Mouse (Mus musculus): Measurements from ENCODE around the gene 2700081O15Rik. TPM values are rescaled to one million over a fixed set of nuclear protein-coding genes. Genes with fewer than 3 reads are reported as not detected.

2700081O15Rik gene
- polyA plus RNA-seq, 1 experiment, result 9.4 TPM

DNA sequence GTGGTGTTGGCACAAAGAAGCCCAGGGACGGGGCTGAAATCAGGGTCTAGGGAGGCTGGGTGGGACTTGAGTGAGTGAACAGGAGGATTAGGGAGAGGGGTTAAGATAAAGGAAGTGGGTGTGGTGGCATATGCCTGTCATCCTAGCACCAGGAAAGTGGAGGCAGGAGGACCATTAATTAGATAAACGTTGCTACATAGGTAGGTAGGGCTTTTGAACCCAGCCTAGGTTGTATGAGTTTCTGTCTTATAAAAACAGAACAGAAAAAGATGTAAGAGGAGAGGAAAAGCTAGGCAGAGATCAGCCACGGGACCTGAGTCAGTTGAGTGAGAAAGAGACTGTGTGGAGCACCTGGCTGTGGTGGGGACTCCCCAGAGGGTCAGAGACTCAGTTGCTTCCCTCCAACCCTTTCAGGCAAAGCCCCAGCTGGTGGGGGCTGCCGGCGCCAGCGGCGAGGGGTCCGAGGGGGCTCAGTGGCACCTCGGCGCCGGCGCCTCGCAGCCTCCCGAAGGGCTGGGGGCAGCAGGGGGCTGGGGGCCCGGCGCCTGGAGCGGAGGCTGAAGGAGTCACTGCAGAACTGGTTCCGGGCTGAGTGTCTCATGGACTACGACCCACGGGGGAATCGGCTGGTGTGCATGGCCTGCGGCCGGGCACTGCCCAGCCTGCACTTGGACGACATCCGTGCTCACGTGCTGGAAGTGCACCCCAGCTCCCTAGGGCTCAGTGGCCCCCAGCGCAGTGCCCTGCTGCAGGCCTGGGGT is 3.6 kb downstream of the 2700081O15Rik start:
- TF ChIP-seq CTCF (conservative IDR thresholded peaks at IDR 0.05; ENCODE audit: insufficient read depth, insufficient read length, low read depth, low read length), result no peak
- TF ChIP-seq POLR2A (IDR thresholded peaks at IDR 0.05; ENCODE audit: low read depth, low read length), result no peak
- no peak for DNase-seq
- no peaks in the 10 kb centered on the region; the same call in 1 of the 2 replicates for H3K36me3 ChIP-seq (ENCODE audit: control insufficient read depth, insufficient read depth, low read length)

GRCm38 (mm10) chr19:7421602-7422591 is 4.5 kb downstream of the 2700081O15Rik start:
- Histone ChIP-seq H3K36me3 (ENCODE audit: control insufficient read depth, insufficient read depth, low read length) (no peaks in the 10 kb centered on the region; the same call in 1 of the 2 replicates), H3K4me3 (ENCODE audit: insufficient read depth, low read depth, low read length) (no peak overlapping the region; the same call in 1 of the 2 replicates), H3K4me1 (ENCODE audit: control insufficient read depth, insufficient read depth, low read length) (peaks cover 8% of the 10 kb centered on the region), H3K27me3 (replicated peaks; ENCODE audit: control insufficient read depth, insufficient read depth, low read length) (no peaks in the 10 kb centered on the region), H3K27ac (ENCODE audit: insufficient read depth, low read depth, low read length) (no peak overlapping the region)
- peak; percentile 23 for DNase-seq
- WGBS, result 63% methylated on average over 48 of the region's 48 CpGs
- no peak for TF ChIP-seq CTCF (conservative IDR thresholded peaks at IDR 0.05; ENCODE audit: insufficient read depth, insufficient read length, low read depth, low read length)
- no peak for TF ChIP-seq POLR2A (IDR thresholded peaks at IDR 0.05; ENCODE audit: low read depth, low read length)

More for the DNA sequence above, 3.6 kb downstream of the 2700081O15Rik start:
- Histone ChIP-seq H3K4me3 (ENCODE audit: insufficient read depth, low read depth, low read length) (no peak overlapping the region), H3K27me3 (replicated peaks; ENCODE audit: control insufficient read depth, insufficient read depth, low read length) (no peaks in the 10 kb centered on the region), H3K27ac (ENCODE audit: insufficient read depth, low read depth, low read length) (no peak overlapping the region), H3K4me1 (ENCODE audit: control insufficient read depth, insufficient read depth, low read length) (peaks cover 8% of the 10 kb centered on the region)
- WGBS, result 88% methylated on average over 27 of the region's 27 CpGs

- H3K4me3 ChIP-seq (ENCODE audit: insufficient read depth, low read depth, low read length), result peak overlapping the region; percentile 47; the same call in 1 of the 2 replicates
- no peak for DNase-seq
- 32% methylated on average over 35 of the region's 35 CpGs for WGBS
- H3K4me1 ChIP-seq (ENCODE audit: control insufficient read depth, insufficient read depth, low read length), result peaks cover 8% of the 10 kb centered on the region
- H3K27ac ChIP-seq (ENCODE audit: insufficient read depth, low read depth, low read length), result no peak overlapping the region
- H3K27me3 ChIP-seq (replicated peaks; ENCODE audit: control insufficient read depth, insufficient read depth, low read length), result no peaks in the 10 kb centered on the region
- TF ChIP-seq CTCF (conservative IDR thresholded peaks at IDR 0.05; ENCODE audit: insufficient read depth, insufficient read length, low read depth, low read length) (no peak), POLR2A (IDR thresholded peaks at IDR 0.05; ENCODE audit: low read depth, low read length) (no peak)
- no peaks in the 10 kb centered on the region; the same call in 1 of the 2 replicates for H3K36me3 ChIP-seq (ENCODE audit: control insufficient read depth, insufficient read depth, low read length)
Measured at GRCm38 (mm10) chr19:7422656-7423027, 5.2 kb downstream of the 2700081O15Rik start.

DNA sequence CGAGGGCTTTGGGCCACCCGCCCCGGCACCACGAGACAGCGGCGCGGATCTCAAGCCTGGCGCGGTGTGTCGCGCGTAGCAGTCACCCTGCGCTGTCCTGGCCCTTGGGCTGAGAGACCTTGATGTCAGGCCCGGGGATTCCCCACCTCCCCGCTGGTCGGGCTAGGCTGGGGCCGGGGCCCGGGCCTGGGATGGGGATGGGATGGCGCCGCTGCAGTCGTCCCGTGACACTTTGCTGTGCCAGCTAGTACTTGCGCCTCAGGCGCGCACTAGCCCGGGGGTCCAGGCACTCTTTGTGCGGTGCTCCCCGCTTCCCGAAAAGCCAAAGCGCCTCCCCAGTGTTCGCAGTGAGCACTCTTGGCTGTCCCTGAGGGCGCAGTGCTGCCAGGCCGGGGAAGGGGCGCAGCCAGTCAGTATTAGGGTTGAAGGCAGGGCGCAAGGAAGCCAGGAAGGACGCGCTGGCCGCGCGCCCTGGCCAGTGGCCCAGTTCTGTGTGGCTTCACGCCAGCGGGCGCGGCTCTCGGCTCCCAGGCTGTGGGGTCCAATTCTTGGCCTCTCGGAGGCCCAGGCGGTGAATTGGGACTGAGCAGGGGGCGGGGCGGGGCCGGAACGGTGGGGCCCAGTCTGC is 5.7 kb downstream of the 2700081O15Rik start:
- peak; percentile 97 for DNase-seq
- H3K27ac ChIP-seq (ENCODE audit: insufficient read depth, low read depth, low read length), result no peak overlapping the region
- TF ChIP-seq CTCF (conservative IDR thresholded peaks at IDR 0.05; ENCODE audit: insufficient read depth, insufficient read length, low read depth, low read length) (no peak), POLR2A (IDR thresholded peaks at IDR 0.05; ENCODE audit: low read depth, low read length) (no peak)
- no peaks in the 10 kb centered on the region for H3K27me3 ChIP-seq (replicated peaks; ENCODE audit: control insufficient read depth, insufficient read depth, low read length)
- WGBS, result 8% methylated on average over 51 of the region's 51 CpGs
- H3K36me3 ChIP-seq (ENCODE audit: control insufficient read depth, insufficient read depth, low read length), result no peaks in the 10 kb centered on the region; the same call in 1 of the 2 replicates
- H3K4me1 ChIP-seq (ENCODE audit: control insufficient read depth, insufficient read depth, low read length), result peaks cover 8% of the 10 kb centered on the region
- H3K4me3 ChIP-seq (ENCODE audit: insufficient read depth, low read depth, low read length), result peak overlapping the region; percentile 47

DNA sequence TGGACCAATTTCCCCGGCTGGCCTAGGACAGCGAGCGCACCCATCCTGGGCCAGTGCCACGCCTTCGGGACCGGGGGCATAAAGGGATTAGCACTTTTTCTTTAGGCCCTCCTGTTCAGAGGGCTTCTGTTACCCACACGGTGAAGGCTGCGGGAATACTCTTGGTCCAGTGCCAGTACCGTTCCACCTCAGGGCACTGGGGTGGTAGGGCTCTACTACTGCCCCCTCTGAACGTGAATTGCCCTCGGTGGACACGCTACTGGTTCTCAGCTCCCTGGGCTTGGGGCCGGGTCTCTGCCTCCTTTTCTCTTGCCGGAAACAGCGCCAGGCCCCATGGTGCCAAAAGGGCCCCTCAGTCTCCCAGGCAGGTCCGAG is 6.2 kb downstream of the 2700081O15Rik start:
- Histone ChIP-seq H3K27me3 (replicated peaks; ENCODE audit: control insufficient read depth, insufficient read depth, low read length) (no peaks in the 10 kb centered on the region), H3K27ac (ENCODE audit: insufficient read depth, low read depth, low read length) (no peak overlapping the region), H3K4me3 (ENCODE audit: insufficient read depth, low read depth, low read length) (no peak overlapping the region), H3K4me1 (ENCODE audit: control insufficient read depth, insufficient read depth, low read length) (peaks cover 8% of the 10 kb centered on the region), H3K36me3 (ENCODE audit: control insufficient read depth, insufficient read depth, low read length) (no peaks in the 10 kb centered on the region; the same call in 1 of the 2 replicates)
- 25% methylated on average over 16 of the region's 16 CpGs for WGBS
- TF ChIP-seq CTCF (conservative IDR thresholded peaks at IDR 0.05; ENCODE audit: insufficient read depth, insufficient read length, low read depth, low read length) (no peak), POLR2A (IDR thresholded peaks at IDR 0.05; ENCODE audit: low read depth, low read length) (no peak)
- DNase-seq, result no peak

- no peak overlapping the region for H3K27ac ChIP-seq (ENCODE audit: insufficient read depth, low read depth, low read length)
Measured at GRCm38 (mm10) chr19:7424131-7424530, 6.7 kb downstream of the 2700081O15Rik start.

More at GRCm38 (mm10) chr19:7424131-7424530, 6.7 kb downstream of the 2700081O15Rik start:
- H3K36me3 ChIP-seq (ENCODE audit: control insufficient read depth, insufficient read depth, low read length), result no peaks in the 10 kb centered on the region; the same call in 1 of the 2 replicates
- TF ChIP-seq POLR2A (IDR thresholded peaks at IDR 0.05; ENCODE audit: low read depth, low read length), result no peak
- TF ChIP-seq CTCF (conservative IDR thresholded peaks at IDR 0.05; ENCODE audit: insufficient read depth, insufficient read length, low read depth, low read length), result no peak
- DNase-seq, result no peak
- H3K4me3 ChIP-seq (ENCODE audit: insufficient read depth, low read depth, low read length), result no peak overlapping the region
- 75% methylated on average over 7 of the region's 7 CpGs for WGBS
- H3K27me3 ChIP-seq (replicated peaks; ENCODE audit: control insufficient read depth, insufficient read depth, low read length), result no peaks in the 10 kb centered on the region
- H3K4me1 ChIP-seq (ENCODE audit: control insufficient read depth, insufficient read depth, low read length), result peaks cover 8% of the 10 kb centered on the region

Measured in kidney, adult 2 months (tissue).